Mouse (Mus musculus) G1E (cell line): ENCODE data around the gene Camkv.

Source experiments
- CTCF ChIP-seq: IDR thresholded peaks from 2 replicates; pipeline ENCODE4 v1.5.1; 2012; ENCODE audit warnings: low read depth, low read length, inconsistent platforms, mixed read lengths
- GATA1 ChIP-seq: IDR thresholded peaks from 2 replicates; pipeline ENCODE4 v1.6.1; 2012; ENCODE audit warnings: borderline replicate concordance, low read length, inconsistent platforms, mixed read lengths
- GATA2 ChIP-seq: IDR thresholded peaks from 2 replicates; pipeline ENCODE4 v1.6.1; 2012; ENCODE audit warnings: low read depth, low read length, inconsistent platforms, borderline replicate concordance
- POLR2AphosphoS5 ChIP-seq: IDR thresholded peaks from 2 replicates; pipeline ENCODE4 v1.6.1; 2012; ENCODE audit warnings: low read depth, low read length, inconsistent platforms; ENCODE audit not compliant: insufficient replicate concordance
- TAL1 ChIP-seq: conservative IDR thresholded peaks from 2 replicates; pipeline ENCODE4 v1.6.1; 2012; ENCODE audit warnings: low read depth, low read length, inconsistent platforms, mixed read lengths

DNA sequence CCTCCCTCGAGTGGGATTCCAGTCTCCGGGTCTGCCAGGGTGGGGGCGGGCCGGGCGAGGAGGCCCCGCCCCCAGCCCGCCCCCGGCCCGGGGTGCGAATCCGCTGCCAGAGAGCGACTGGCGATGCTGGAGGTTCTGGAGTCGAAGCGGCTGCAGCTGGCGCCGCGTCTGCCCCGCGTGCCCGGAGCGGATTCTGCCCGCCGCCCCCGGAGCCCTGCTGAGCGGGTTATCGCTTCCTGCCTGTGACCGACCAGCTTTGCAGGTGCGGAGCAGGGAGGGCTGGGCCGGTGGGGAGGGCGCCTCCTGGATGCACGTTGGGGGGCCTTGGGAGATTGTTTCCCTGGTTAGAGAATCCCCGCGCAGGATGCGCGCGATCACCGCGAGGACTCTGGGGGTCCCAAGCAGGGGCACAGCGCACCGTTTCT, 328 bp downstream of the Camkv start:
- TF ChIP-seq CTCF (no peak), GATA1 (no peak), GATA2 (no peak), POLR2AphosphoS5 (no peak), TAL1 (no peak)
